Mouse (Mus musculus): ENCODE data around the gene Tgm7.

DNA sequence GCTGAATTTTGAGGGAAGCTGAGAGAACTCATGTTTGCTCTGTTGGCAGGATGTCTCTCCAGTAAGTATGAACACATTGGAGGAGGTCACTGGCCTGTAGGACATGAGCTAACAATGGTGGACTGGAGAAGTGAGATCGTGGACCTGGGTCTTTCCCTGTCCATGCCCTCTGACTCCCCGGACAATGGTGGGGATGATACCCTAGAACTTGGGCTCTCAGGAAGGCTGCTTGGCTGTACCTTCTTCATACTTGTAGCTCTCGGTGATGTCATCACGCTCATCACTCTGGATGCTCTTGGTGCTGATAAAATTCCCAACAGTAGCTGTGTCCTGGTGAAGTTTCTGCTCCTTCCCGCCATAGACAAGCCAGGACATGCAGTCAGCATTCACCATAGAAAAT is 57.4 kb downstream of the Tgm7 start:
- TF ChIP-seq MAFK (IDR thresholded peaks at IDR 0.05; ENCODE audit: insufficient replicate concordance, low read length): no peak
- TF ChIP-seq POLR2A (IDR thresholded peaks at IDR 0.05; ENCODE audit: low read depth, low read length): no peak
